Mouse (Mus musculus): Measurements from ENCODE around the gene Sez6l.

- no peak for TF ChIP-seq CTCF (IDR thresholded peaks at IDR 0.05; ENCODE audit: borderline replicate concordance, insufficient read depth, low read length)
- TF ChIP-seq POLR2A (IDR thresholded peaks at IDR 0.05; ENCODE audit: low read depth, low read length): no peak
These were observed 200.9 kb downstream of the Sez6l start for GRCm38 (mm10) chr5:112376111-112376510.
